Mouse (Mus musculus): ENCODE results near the gene Itpr3.

Gene Itpr3

GRCm38 (mm10) chr17:27171121-27171520 is 114.0 kb downstream of the Itpr3 start:
- in situ Hi-C loops (cut with MboI, MseI), result loop anchor here (25.0 kb wide), 1 partner anchor 341 kb away; the partner anchor contains the start of gene Grm4

Data from T-helper 1 cell (primary cell).